Mouse (Mus musculus): ENCODE results near the gene Chst2. TPM values are rescaled to one million over a fixed set of nuclear protein-coding genes. Genes with fewer than 3 reads are reported as not detected.

Chst2 gene
- 1 to 10 TPM in 1 of 26 experiments, under 1 TPM in 1, not detected in 24; 0.08 to 1.4 TPM for total RNA-seq (2018; cell fraction: chromatin; rRNA removed)
- under 1 TPM in 6 of 26 experiments, not detected in 20; under 0.01 to 0.04 (median 0.02) TPM for total RNA-seq (2018; cell fraction: cytosol; rRNA removed)
- under 1 TPM in 3 of 26 experiments, not detected in 23; 0.06 to 0.10 (median 0.07) TPM for total RNA-seq (2018; cell fraction: nucleus; rRNA removed)
- polyA plus RNA-seq (2018) = not detected in 3 replicates

DNA sequence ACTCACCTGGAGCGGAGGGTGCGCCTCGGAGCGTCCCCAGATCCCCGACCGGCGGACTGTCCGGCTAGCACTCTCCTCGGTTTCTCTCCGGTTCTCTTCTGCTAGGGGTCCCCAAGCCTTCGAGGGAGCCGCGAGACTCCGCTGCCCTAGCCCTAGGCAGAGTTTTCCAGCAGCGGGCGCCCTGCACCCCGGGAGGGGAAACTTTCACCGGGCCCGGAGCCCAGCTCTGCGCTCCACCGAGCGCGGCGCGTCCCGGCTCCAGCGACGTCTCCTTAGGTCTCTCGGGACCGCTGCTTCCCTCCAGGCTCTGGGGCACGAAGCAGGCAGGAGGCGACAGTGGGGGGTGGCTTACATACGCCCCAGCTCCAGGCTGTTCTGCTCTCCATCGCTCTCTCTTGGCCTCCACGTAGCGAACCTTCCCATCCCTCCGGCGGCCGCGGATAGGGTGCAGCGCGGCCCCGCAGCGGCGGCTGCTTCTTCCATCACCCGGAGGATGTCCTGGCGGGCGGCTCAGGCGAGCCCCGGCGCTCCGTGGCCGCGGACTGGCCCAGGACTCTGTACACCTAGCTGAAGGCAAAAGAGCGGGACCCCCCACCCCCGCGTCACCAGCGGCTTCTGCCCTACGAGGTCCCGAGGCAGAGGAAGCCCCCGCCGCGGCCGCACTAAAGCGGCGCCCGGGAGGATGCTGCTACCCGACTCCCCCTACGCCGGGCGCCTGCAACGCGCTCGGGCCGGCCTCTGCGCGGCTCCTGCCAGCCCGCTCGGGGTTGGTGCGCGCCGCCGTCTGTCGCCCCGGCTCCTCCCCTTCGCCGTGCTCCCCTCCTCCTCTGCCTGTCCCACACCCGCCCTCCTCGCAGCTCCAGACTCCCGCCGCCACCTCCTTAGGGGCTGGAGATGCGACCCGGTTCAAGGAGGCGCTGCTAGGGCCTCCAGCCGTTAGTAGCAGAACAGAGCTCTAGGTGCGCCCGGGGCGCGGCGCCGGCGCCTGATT lies at the start of gene Chst2:
Gene Chst2, minus strand, starts transcription at position 152 of the 991 bp plus-strand sequence.
- Histone ChIP-seq H3K79me2 (ENCODE audit: inconsistent target) (no peaks in the 10 kb centered on the region), H3K36me3 (ENCODE audit: inconsistent target) (no peaks in the 10 kb centered on the region), H3K4me3 (ENCODE audit: inconsistent target) (no peak within 1 kb of the TSS), H3K27ac (no peak within 1 kb of the TSS)
- WGBS (ENCODE audit: missing documents) = 2% methylated on average over 91 of the region's 102 CpGs

DNA sequence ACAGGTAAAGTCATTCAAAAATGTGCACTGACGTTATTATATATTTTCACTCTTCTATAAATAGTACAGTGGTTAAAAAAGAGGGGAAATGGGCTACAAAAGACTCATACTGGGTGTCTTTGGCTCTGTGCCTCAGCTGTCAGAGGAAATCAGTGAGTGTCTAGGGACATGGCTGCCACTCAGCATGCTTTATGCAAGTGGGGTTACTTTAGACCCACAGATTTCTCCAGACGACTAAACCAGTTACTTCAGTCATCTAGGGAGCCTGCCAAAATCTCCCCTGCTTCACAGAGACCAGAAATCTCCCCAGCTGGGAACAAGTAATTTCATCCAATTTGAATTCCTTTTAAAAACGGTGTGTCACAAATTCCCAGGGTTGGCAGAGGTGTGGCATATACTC lies 45.4 kb upstream of the Chst2 start:
- H3K4me3 ChIP-seq (ENCODE audit: inconsistent target) = no peak overlapping the region
- 30% methylated on average over 3 of the region's 3 CpGs for WGBS (ENCODE audit: missing documents)
- H3K36me3 ChIP-seq (ENCODE audit: inconsistent target) = peaks cover 8% of the 10 kb centered on the region; the same call in 1 of the 2 replicates
- H3K27ac ChIP-seq = no peak overlapping the region
- H3K79me2 ChIP-seq (ENCODE audit: inconsistent target) = no peaks in the 10 kb centered on the region

DNA sequence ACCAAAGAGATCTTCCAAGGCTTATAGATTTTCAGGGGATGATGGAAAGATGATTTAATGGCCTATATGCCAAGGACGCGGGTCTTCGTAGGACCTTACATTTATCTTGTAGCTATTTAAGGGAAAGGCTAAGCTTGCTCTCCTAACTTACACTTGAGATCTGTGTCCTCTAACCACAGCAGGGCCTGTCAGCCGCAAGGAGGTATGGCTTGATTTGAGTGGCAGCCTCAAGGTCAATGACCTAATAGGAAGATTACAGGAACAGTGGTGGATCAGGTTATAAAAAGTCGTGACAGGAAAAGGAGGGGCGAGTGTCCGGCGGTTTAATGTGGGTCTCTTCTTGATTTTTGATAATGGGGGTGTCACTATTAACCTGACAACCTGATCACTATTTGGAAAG lies 44.1 kb upstream of the Chst2 start:
- no peak overlapping the region for H3K27ac ChIP-seq
- no peak overlapping the region for H3K4me3 ChIP-seq (ENCODE audit: inconsistent target)
- H3K79me2 ChIP-seq (ENCODE audit: inconsistent target) = no peaks in the 10 kb centered on the region
- WGBS (ENCODE audit: missing documents) = 95% methylated on average over 8 of the region's 8 CpGs
- no peaks in the 10 kb centered on the region for H3K36me3 ChIP-seq (ENCODE audit: inconsistent target)

DNA sequence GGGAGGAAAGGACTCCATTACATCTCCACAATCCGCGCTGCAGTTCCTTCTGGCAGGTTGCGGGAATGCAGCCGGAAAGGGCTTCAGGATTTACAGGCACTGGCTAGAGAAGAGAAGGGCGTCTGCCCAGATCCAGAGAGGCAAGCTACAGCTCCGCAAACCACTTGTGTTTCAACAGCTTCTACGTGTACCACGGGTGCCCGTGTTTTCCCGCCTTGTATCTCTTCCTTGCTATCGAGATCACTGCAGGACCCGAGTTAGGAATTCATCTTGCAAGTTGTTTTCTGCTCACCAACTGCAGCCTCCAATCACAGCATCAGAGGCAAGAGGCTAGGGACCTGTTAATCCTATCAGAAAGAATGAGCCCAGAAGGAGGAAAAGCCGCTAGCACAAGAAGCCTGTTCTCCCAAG lies 35.8 kb upstream of the Chst2 start:
- no peaks in the 10 kb centered on the region for H3K79me2 ChIP-seq (ENCODE audit: inconsistent target)
- no peak overlapping the region for H3K4me3 ChIP-seq (ENCODE audit: inconsistent target)
- WGBS (ENCODE audit: missing documents) = 43% methylated on average over 13 of the region's 13 CpGs
- H3K27ac ChIP-seq = no peak overlapping the region
- no peaks in the 10 kb centered on the region for H3K36me3 ChIP-seq (ENCODE audit: inconsistent target)

DNA sequence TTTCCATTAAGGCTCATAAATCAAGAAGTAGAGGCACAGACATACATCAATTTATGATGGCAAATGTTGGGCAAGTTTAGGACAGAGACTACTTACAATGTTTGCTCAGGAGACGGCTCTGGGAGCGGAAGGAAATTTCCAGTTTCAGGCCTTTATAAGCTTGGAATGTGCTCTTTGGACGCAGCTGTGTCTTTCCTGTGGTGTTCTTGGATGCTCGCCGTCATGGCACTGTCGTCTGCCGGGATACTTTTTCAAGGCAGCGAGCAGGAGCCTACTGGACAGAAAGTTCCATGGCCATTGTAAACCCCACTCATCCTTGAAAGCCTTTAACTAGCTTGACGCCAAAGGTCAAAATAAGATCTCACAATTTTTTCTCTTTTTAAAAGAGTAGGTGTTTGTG lies 31.4 kb upstream of the Chst2 start:
- WGBS (ENCODE audit: missing documents) = 95% methylated on average over 9 of the region's 9 CpGs
- H3K36me3 ChIP-seq (ENCODE audit: inconsistent target) = no peaks in the 10 kb centered on the region
- no peak overlapping the region for H3K27ac ChIP-seq
- H3K79me2 ChIP-seq (ENCODE audit: inconsistent target) = no peaks in the 10 kb centered on the region
- no peak overlapping the region for H3K4me3 ChIP-seq (ENCODE audit: inconsistent target)

DNA sequence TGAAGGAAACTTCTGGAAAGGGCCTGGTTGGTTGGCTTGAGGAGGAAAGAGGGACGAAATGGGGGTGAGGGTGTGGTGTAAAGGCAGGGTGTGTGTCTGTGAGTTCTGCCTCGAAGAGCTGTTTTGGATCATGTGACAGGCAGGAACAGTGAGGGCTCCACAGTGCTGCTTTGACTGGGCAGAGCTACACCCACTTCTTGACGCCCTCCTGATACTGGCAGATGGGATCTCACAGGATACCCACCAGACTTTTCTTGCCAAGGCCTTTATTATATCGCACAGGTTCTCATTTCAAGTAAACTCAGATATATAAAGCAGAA lies 29.7 kb upstream of the Chst2 start:
- Histone ChIP-seq H3K4me3 (ENCODE audit: inconsistent target) (no peak overlapping the region), H3K79me2 (ENCODE audit: inconsistent target) (no peaks in the 10 kb centered on the region), H3K36me3 (ENCODE audit: inconsistent target) (no peaks in the 10 kb centered on the region), H3K27ac (no peak overlapping the region)
- WGBS (ENCODE audit: missing documents) = 74% methylated on average over 4 of the region's 4 CpGs

DNA sequence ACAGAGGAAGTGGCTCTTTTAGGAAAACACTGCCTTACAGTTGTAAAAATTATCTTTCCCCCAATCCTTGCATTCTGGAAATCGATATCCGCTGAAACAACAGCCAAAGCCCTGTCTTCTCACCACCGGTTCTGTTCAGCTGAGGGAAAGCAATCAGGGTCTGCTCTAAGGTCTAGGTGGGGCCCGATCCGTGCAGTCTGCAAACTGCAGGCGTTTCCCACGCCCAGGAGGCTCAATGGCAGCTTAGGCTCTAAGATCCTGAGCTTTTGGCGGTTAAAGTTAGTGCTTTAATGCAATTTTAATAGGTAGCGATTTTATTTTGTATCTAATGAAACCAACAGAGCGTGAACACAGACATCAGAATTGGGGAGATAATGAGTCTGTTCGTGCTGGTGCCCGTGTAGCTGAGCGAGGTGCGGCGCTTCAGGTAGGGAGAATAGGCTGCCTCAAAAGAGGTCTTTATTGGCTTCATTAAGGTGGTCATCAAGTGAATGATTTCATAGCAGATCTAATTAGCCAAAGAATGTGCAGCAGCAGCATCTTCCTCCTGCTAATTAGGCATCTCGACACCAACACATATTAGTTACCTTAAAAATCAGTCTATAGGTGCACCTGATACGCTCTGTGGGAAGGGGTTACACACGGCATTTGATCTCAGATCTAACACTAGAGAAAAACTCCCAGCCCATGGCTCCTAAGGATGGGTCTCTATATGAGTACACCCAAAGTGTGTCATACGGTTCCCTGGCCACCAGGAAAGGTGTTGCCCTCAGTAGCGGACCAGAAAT lies 29.2 kb upstream of the Chst2 start:
- Histone ChIP-seq H3K79me2 (ENCODE audit: inconsistent target) (no peaks in the 10 kb centered on the region), H3K27ac (no peak overlapping the region), H3K36me3 (ENCODE audit: inconsistent target) (no peaks in the 10 kb centered on the region), H3K4me3 (ENCODE audit: inconsistent target) (no peak overlapping the region)
- WGBS (ENCODE audit: missing documents) = 92% methylated on average over 19 of the region's 20 CpGs

DNA sequence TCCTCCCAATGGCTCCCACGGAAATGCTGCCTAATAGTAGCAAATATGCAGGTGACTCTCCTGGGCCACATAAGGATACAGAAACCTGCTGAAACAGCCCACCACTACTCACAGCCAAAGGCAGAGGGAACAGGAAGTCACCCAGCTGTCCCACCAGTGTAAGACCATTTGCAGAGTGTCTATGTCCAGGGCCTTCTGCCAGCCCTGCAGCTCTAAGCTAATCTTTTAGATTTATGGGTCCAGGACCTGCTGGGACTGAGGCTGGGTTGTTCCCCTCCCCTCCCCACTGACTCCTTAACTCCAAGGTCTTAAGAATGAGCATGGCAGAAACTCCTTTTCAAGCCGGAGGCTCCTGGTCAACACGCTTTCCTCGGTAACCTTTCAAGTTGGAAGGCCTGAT lies 21.8 kb upstream of the Chst2 start:
- Histone ChIP-seq H3K79me2 (ENCODE audit: inconsistent target) (no peaks in the 10 kb centered on the region), H3K36me3 (ENCODE audit: inconsistent target) (no peaks in the 10 kb centered on the region), H3K27ac (no peak overlapping the region), H3K4me3 (ENCODE audit: inconsistent target) (no peak overlapping the region)
- WGBS (ENCODE audit: missing documents) = 98% methylated on average over 4 of the region's 4 CpGs

DNA sequence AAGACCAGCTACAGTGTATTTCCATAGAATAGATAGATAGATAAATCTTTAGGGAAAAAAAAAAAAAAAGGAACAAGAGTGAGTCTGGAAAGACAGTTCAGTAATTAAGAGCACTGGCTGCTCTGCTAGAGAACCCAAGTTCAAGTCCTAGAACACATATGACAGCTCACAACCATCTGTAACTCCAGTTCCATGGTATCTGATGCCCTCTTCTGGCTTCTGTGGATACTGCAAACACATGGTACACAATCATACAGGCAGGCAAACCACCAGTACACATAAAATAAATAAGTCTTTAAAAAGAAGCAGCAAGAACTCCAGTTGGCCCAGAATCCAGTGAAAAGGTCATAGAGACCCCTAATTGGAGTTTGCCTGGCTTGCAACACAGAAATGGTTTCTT lies 7.4 kb upstream of the Chst2 start:
- H3K27ac ChIP-seq = no peak overlapping the region
- no peak overlapping the region for H3K4me3 ChIP-seq (ENCODE audit: inconsistent target)
- H3K79me2 ChIP-seq (ENCODE audit: inconsistent target) = no peaks in the 10 kb centered on the region
- H3K36me3 ChIP-seq (ENCODE audit: inconsistent target) = no peaks in the 10 kb centered on the region

DNA sequence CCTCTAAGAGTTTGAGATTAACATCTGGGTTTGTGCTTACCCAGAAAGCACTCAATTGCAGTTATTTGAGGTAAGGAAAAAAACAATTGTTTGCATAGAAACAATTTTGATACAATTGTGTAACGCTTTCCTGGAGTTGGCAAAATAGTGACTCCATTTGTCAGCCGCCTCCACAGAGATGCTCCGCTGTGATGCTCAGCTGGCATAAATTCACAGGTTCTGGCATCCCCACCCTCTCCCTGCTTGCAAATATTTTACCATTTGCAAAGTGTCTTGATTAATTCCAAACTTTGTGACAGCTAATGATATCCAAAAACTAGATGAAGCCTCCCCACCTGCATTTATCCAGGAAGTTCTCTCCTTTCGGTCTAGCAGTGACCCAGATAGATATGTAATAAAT lies 5.5 kb upstream of the Chst2 start:
- Histone ChIP-seq H3K36me3 (ENCODE audit: inconsistent target) (no peaks in the 10 kb centered on the region), H3K79me2 (ENCODE audit: inconsistent target) (no peaks in the 10 kb centered on the region), H3K27ac (no peak overlapping the region), H3K4me3 (ENCODE audit: inconsistent target) (no peak overlapping the region)
- WGBS (ENCODE audit: missing documents) = 89% methylated on average over 4 of the region's 4 CpGs

DNA sequence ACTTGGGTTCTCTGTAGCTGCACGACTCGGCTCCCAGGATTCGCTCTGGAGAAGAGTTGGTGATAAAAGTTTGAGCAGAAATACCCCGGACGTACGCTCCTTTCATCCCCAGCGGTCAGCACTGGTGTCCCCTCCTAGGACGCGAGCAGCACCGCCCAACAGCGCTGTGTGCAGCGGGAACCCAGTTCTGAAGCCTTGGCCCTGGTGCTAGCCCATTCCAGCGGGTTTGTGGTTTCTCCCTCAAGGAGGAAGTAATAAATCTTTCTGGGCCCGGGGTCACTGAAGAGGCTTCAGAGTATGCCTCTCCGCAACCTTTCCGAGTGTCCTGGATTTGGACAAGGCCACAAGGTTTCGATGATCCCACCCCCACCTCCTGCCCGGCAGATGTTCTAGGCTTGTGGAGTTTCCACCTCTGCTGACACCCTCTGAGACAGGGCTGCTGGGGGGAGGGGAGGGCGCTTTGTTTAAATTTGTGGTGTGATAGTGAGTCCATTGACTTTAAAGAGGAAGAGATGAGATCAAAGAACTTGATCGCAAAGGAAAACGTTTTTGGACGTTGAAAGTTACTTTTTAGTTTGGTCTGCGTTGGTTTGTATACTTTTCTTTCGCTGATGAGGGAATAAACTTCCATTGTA lies 1.2 kb upstream of the Chst2 start:
- Histone ChIP-seq H3K36me3 (ENCODE audit: inconsistent target) (no peaks in the 10 kb centered on the region), H3K27ac (no peak overlapping the region), H3K4me3 (ENCODE audit: inconsistent target) (no peak overlapping the region), H3K79me2 (ENCODE audit: inconsistent target) (no peaks in the 10 kb centered on the region)
- 1% methylated on average over 22 of the region's 24 CpGs for WGBS (ENCODE audit: missing documents)

DNA sequence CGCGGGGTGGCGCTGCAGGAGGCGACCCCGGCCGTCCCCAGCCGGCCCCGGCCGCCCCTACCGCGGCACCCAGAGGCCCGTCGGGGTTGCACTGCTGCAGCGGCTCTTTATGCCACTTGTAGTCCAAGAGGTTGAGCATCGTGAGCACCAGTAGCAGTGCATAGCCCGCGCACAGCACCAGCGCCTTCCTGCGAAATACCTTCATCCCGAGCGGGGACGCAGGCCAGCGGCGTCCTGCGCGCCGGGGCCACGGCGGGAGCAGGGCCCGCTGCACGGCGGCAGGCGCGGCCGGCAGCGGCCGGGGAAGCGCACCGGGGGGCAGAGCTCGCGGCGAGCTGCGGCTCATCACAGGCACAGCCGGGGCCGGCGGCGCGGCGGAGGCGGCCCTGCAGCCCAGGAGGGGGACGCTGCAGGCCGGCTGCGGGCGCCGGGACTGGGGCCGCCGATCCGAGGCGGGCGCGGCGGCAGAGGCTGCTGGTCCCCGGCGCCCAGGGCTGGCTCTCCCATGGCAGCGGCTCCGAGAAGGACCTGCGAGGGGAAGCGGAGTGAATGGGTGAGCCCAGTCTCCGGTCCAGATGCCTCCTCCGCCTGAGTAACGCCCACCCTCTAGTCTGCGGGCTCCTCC lies 464 bp downstream of the Chst2 start:
- H3K27ac ChIP-seq = no peak overlapping the region
- WGBS (ENCODE audit: missing documents) = 2% methylated on average over 71 of the region's 72 CpGs

DNA sequence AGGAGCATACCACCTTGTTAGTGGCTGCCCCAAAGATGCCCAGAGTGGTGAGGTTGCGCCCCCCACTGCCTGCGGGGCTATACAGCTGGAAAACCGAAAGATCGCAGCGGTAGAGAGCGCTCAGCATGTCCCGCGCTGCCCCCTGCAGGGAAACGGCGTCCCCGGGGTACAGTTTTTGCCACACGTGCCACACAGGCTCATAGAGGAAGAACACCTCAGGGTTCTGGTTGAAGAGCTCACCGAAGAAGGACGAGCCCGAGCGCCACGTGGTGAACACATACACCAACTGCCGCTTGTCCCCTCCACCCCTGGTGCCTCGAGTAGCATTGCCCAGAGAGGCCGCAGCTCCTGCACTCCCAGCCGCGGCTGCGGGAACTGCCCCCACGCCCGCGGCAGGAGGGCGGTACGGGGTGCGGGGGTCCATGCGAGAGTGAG lies 994 bp downstream of the Chst2 start:
- no peak overlapping the region for H3K27ac ChIP-seq
- H3K36me3 ChIP-seq (ENCODE audit: inconsistent target) = no peaks in the 10 kb centered on the region
- H3K79me2 ChIP-seq (ENCODE audit: inconsistent target) = no peaks in the 10 kb centered on the region
- 2% methylated on average over 30 of the region's 30 CpGs for WGBS (ENCODE audit: missing documents)
- H3K4me3 ChIP-seq (ENCODE audit: inconsistent target) = no peak overlapping the region

More for the DNA sequence above, 464 bp downstream of the Chst2 start:
- H3K4me3 ChIP-seq (ENCODE audit: inconsistent target) = no peak overlapping the region
- H3K79me2 ChIP-seq (ENCODE audit: inconsistent target) = no peaks in the 10 kb centered on the region
- no peaks in the 10 kb centered on the region for H3K36me3 ChIP-seq (ENCODE audit: inconsistent target)

DNA sequence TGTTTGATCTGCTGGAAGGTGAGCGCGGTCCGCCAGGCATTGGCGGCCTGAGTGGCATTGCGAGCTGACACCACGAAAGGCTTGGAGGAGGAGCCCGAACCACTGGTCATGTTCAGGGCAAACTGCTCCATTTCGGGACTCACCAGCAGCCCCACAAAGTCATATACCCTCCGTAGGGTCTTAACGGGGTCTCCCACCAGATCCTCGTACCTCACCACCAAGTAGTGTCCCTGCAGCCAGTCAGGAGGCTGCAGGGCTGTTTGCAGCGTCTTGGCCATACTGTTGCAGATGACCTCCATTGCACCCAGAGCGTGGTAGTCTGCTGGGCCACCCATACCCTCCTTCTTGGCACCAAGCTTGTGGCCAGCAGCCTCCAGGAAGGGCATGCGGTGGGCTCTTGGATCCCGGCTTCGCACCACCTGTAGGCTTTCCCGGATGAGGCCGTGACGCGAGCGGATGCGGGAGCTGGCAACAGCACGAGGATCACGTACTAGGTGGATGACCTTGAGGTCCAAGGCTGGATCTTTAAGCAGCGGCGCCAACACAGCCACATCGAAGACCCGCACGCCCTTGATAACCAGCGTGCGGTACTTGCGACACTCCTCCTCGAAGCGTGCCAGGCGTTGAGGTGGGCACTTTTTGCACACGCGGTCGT lies 1.6 kb downstream of the Chst2 start:
- no peaks in the 10 kb centered on the region for H3K79me2 ChIP-seq (ENCODE audit: inconsistent target)
- H3K4me3 ChIP-seq (ENCODE audit: inconsistent target) = no peak overlapping the region
- H3K27ac ChIP-seq = no peak overlapping the region
- H3K36me3 ChIP-seq (ENCODE audit: inconsistent target) = no peaks in the 10 kb centered on the region
- WGBS (ENCODE audit: missing documents) = 85% methylated on average over 38 of the region's 38 CpGs

All from macrophage (primary cell).